Mouse (Mus musculus) ES-Bruce4 (cell line): ENCODE data around the gene 9030612E09Rik.

Experiments
- EP300 ChIP-seq: IDR thresholded peaks from 2 replicates; pipeline ENCODE4 v1.6.1; 2011; ENCODE audit warnings: low read depth, low read length; ENCODE audit not compliant: insufficient read depth
- POLR2A ChIP-seq: IDR thresholded peaks from one replicate; pipeline ENCODE4 v1.8.1; 2011; ENCODE audit warnings: low read length; ENCODE audit not compliant: insufficient read depth

- no peak for TF ChIP-seq EP300
- no peak for TF ChIP-seq POLR2A
Observed at GRCm38 (mm10) chr10:43143173-43143572, 31.3 kb upstream of the 9030612E09Rik start.
